Mouse (Mus musculus) forebrain, postnatal 0 days (tissue): ENCODE data around the gene Arid5b. TPM values are rescaled to one million over a fixed set of nuclear protein-coding genes. Genes with fewer than 3 reads are reported as not detected.

Source experiments
- ATAC-seq: fragments of 200-750 bp; cut with Nextera tagmentation; 2 replicates; pipeline ENCODE4 v1.8.0; 2017; ENCODE audit warnings: mild to moderate bottlenecking, moderate library complexity
- DNase-seq: peaks from one replicate; pipeline ENCODE4 v3.0.0-alpha.2; 2015
- H3K27ac ChIP-seq: fragments of 300-500 bp; sonication (generic); 2 replicates; pipeline ENCODE4 v1.5.1; 2014; ENCODE audit warnings: low read depth, mild to moderate bottlenecking, antibody characterized with exemption, low read length, moderate library complexity, mixed read lengths
- H3K27me3 ChIP-seq: fragments of 300-500 bp; sonication (generic); 2 replicates; pipeline ENCODE4 v1.6.1; 2014; ENCODE audit warnings: mild to moderate bottlenecking, low read length, mixed read lengths; ENCODE audit not compliant: insufficient read depth
- H3K36me3 ChIP-seq: fragments of 300-500 bp; sonication (generic); 2 replicates; pipeline ENCODE4 v1.6.1; 2014; ENCODE audit warnings: mild to moderate bottlenecking, moderate library complexity; ENCODE audit not compliant: insufficient read depth
- H3K4me1 ChIP-seq: fragments of 300-500 bp; sonication (generic); 2 replicates; pipeline ENCODE4 v1.6.1; 2014; ENCODE audit warnings: antibody characterized with exemption; ENCODE audit not compliant: insufficient read depth
- H3K4me2 ChIP-seq: fragments of 300-500 bp; sonication (generic); 2 replicates; pipeline ENCODE4 v1.6.1; 2014; ENCODE audit warnings: low read depth, mild to moderate bottlenecking, moderate library complexity
- H3K4me3 ChIP-seq: fragments of 300-500 bp; sonication (generic); 2 replicates; pipeline ENCODE4 v1.5.1; 2014; ENCODE audit warnings: low read depth, low read length, mixed read lengths
- H3K9ac ChIP-seq: fragments of 300-500 bp; sonication (generic); 2 replicates; pipeline ENCODE4 v1.6.1; 2014; ENCODE audit warnings: mild to moderate bottlenecking
- H3K9me3 ChIP-seq: fragments of 300-500 bp; sonication (generic); 2 replicates; pipeline ENCODE4 v1.6.1; 2016; ENCODE audit warnings: low read length
- CTCF ChIP-seq: sonication (generic); IDR thresholded peaks from 2 replicates; pipeline ENCODE4 v1.5.1; 2016; ENCODE audit warnings: antibody characterized with exemption, control low read depth, low read depth
- WGBS: fragments of 180-500 bp; shearing (Covaris S2); extraction: QIAGEN DNeasy Blood & Tissue Kit; methylation state at CpG from one replicate; pipeline ENCODE4 v1.1.7; 2014; 5-methylcytosine and 5-hydroxymethylcytosine counted together
- polyA plus RNA-seq: library from polyadenylated mRNA; unstranded; fragments of >200 nt; fragmentation: Nextera tagmentation; extraction: Ambion mirVana; gene quantifications from 2 replicates; pipeline ENCODE4 v1.2.1, GENCODE M21; 2015
- total RNA-seq: library from RNA; depleted of rRNA; stranded (reverse); fragments of >200 nt; gene quantifications from 2 replicates; pipeline ENCODE4 v1.2.3, GENCODE M21; 2014

Gene Arid5b
- total and polyA plus RNA-seq, 2 experiments from 2014 or later: 14.3 to 14.5 TPM

GRCm38 (mm10) chr10:68279516-68280501, 1.3 kb upstream of the Arid5b start:
- Histone ChIP-seq H3K4me3 (peak overlapping the region; percentile 56), H3K9ac (peak overlapping the region; percentile 71), H3K9me3 (no peaks in the 10 kb centered on the region), H3K27me3 (no peaks in the 10 kb centered on the region), H3K36me3 (no peaks in the 10 kb centered on the region), H3K27ac (peak overlapping the region; percentile 87), H3K4me2 (peak overlapping the region; percentile 88), H3K4me1 (peaks cover 9% of the 10 kb centered on the region)
- ATAC-seq (peak; percentile 34; the same call in 1 of the 2 replicates), DNase-seq (peak; percentile 81)
- no peak for TF ChIP-seq CTCF
- WGBS: 2% methylated on average over 41 of the region's 41 CpGs

- DNase-seq: peak; percentile 75
- Histone ChIP-seq H3K9me3 (no peaks in the 10 kb centered on the region), H3K36me3 (no peaks in the 10 kb centered on the region), H3K4me3 (peak overlapping the region; percentile 56), H3K4me2 (peak overlapping the region; percentile 88), H3K27ac (peak overlapping the region; percentile 84), H3K9ac (peak overlapping the region; percentile 71; the same call in 1 of the 2 replicates), H3K27me3 (no peaks in the 10 kb centered on the region), H3K4me1 (peaks cover 2% of the 10 kb centered on the region)
- peak; percentile 24; the same call in 1 of the 2 replicates for TF ChIP-seq CTCF
- under 1% methylated on average over 15 of the region's 15 CpGs for WGBS
- no peak for ATAC-seq
These were observed 829 bp downstream of the Arid5b start for GRCm38 (mm10) chr10:68277671-68278151.

GRCm38 (mm10) chr10:68276976-68277441, 1.5 kb downstream of the Arid5b start:
- Histone ChIP-seq H3K4me2 (peak overlapping the region; percentile 88), H3K36me3 (no peaks in the 10 kb centered on the region), H3K4me3 (peak overlapping the region; percentile 56), H3K4me1 (no peaks in the 10 kb centered on the region), H3K9me3 (no peaks in the 10 kb centered on the region), H3K27me3 (no peaks in the 10 kb centered on the region), H3K27ac (peak overlapping the region; percentile 84), H3K9ac (peak overlapping the region; percentile 71)
- WGBS: 3% methylated on average over 34 of the region's 34 CpGs
- DNase-seq (peak; percentile 68), ATAC-seq (peak; percentile 49)
- TF ChIP-seq CTCF: no peak

- Histone ChIP-seq H3K4me1 (no peaks in the 10 kb centered on the region), H3K4me3 (peak overlapping the region; percentile 56), H3K27me3 (no peaks in the 10 kb centered on the region), H3K27ac (peak overlapping the region; percentile 84), H3K36me3 (no peaks in the 10 kb centered on the region), H3K9ac (peak overlapping the region; percentile 71), H3K9me3 (no peaks in the 10 kb centered on the region), H3K4me2 (peak overlapping the region; percentile 88)
- TF ChIP-seq CTCF: 0 out of 2 replicates have a peak, but pooled peaks have one; percentile 1
- 2% methylated on average over 29 of the region's 29 CpGs for WGBS
- peak; percentile 83 for DNase-seq
- peak; percentile 65 for ATAC-seq
These were observed 2.1 kb downstream of the Arid5b start for GRCm38 (mm10) chr10:68276350-68276975.

GRCm38 (mm10) chr10:68274900-68275760, 3.4 kb downstream of the Arid5b start:
- WGBS: 12% methylated on average over 18 of the region's 18 CpGs
- peak overlapping the region; percentile 29 for H3K9ac ChIP-seq
- peak; percentile 21; the same call in 1 of the 2 replicates for ATAC-seq

GRCm38 (mm10) chr10:68269789-68270188, 8.8 kb downstream of the Arid5b start:
- TF ChIP-seq CTCF: no peak

More at GRCm38 (mm10) chr10:68274900-68275760, 3.4 kb downstream of the Arid5b start:
- Histone ChIP-seq H3K27ac (peak overlapping the region; percentile 84), H3K4me3 (peak overlapping the region; percentile 56), H3K36me3 (no peaks in the 10 kb centered on the region), H3K4me1 (no peaks in the 10 kb centered on the region), H3K27me3 (no peaks in the 10 kb centered on the region), H3K4me2 (peak overlapping the region; percentile 88), H3K9me3 (no peaks in the 10 kb centered on the region)
- TF ChIP-seq CTCF: peak; percentile 59
- peak; percentile 63 for DNase-seq

More at GRCm38 (mm10) chr10:68269789-68270188, 8.8 kb downstream of the Arid5b start:
- WGBS: 91% methylated on average over 10 of the region's 10 CpGs
- H3K9ac ChIP-seq: no peak overlapping the region
- no peaks in the 10 kb centered on the region for H3K27me3 ChIP-seq
- H3K4me3 ChIP-seq: no peak overlapping the region
- no peaks in the 10 kb centered on the region for H3K4me1 ChIP-seq
- ATAC-seq: no peak
- DNase-seq: no peak
- H3K4me2 ChIP-seq: no peak overlapping the region
- H3K36me3 ChIP-seq: no peaks in the 10 kb centered on the region
- H3K27ac ChIP-seq: no peak overlapping the region
- no peaks in the 10 kb centered on the region for H3K9me3 ChIP-seq
